Mouse (Mus musculus): ENCODE measurements at regions not wholly inside any gene's neighbourhood (a gene's known extent, or its start where the extent isn't known, plus 50 kb on each side); places are given as distances from the start of the nearest gene placed in this dataset.

DNA sequence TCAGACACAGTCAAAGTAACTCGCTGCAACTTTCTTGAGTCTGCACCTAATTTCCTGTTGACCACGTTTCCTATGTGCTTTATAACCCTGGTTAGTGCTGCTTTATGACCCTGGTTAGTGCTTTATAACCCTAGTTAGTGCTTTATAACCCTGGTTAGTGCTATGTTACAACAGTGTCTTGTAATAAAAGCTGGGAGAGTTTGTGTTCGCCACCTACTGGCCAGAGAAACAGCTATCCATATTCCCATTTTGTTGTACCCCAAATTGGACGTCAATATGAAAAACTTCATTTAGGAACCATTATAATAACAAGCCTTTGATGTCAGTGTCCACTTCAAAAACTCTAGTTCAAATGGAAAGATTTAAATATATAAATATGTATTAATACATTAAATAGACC, 492.6 kb downstream of the Tmem114 start:
- 52% methylated on average over 4 of the region's 4 CpGs for WGBS
- Histone ChIP-seq H3K4me1 (ENCODE audit: control insufficient read depth, insufficient read depth, low read length) (peaks cover 7% of the 10 kb centered on the region; the same call in 1 of the 2 replicates), H3K27ac (ENCODE audit: insufficient read depth, low read length) (no peak overlapping the region), H3K4me3 (replicated peaks; ENCODE audit: insufficient read depth, low read depth, low read length) (no peak overlapping the region), H3K27me3 (ENCODE audit: control insufficient read depth, insufficient read depth, low read length) (no peaks in the 10 kb centered on the region)
- no peak for DNase-seq
- no peak for TF ChIP-seq CTCF (IDR thresholded peaks at IDR 0.05; ENCODE audit: borderline replicate concordance, insufficient read depth, low read depth, low read length)
- TF ChIP-seq POLR2A (IDR thresholded peaks at IDR 0.05; ENCODE audit: borderline replicate concordance, insufficient read depth, low read length) = no peak

DNA sequence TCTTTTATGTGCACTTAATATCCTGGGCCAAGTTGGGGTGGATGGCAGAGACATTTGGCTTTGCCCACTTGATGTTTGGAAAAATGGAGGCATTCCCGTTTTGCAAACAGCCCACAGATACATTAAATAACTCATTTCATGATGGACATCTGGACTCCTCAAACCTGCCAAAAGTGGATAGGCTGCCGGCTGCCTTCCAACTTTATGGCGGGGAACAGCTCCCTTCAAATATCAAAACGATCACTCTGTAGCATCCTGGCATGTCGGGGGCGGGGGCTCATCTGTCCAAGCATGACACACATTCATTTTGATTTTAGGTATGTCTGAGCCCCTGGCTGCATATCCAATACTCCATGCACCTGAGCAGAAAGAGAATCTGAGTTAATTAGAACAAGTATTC, 493.3 kb downstream of the Tmem114 start:
- no peak overlapping the region for H3K4me3 ChIP-seq (replicated peaks; ENCODE audit: insufficient read depth, low read depth, low read length)
- H3K27ac ChIP-seq (ENCODE audit: insufficient read depth, low read length) = no peak overlapping the region
- H3K4me1 ChIP-seq (ENCODE audit: control insufficient read depth, insufficient read depth, low read length) = peaks cover under 1% of the 10 kb centered on the region; the same call in 1 of the 2 replicates
- WGBS = 34% methylated on average over 6 of the region's 6 CpGs
- DNase-seq = no peak
- TF ChIP-seq POLR2A (IDR thresholded peaks at IDR 0.05; ENCODE audit: borderline replicate concordance, insufficient read depth, low read length) = no peak
- no peak for TF ChIP-seq CTCF (IDR thresholded peaks at IDR 0.05; ENCODE audit: borderline replicate concordance, insufficient read depth, low read depth, low read length)
- H3K27me3 ChIP-seq (ENCODE audit: control insufficient read depth, insufficient read depth, low read length) = no peaks in the 10 kb centered on the region

DNA sequence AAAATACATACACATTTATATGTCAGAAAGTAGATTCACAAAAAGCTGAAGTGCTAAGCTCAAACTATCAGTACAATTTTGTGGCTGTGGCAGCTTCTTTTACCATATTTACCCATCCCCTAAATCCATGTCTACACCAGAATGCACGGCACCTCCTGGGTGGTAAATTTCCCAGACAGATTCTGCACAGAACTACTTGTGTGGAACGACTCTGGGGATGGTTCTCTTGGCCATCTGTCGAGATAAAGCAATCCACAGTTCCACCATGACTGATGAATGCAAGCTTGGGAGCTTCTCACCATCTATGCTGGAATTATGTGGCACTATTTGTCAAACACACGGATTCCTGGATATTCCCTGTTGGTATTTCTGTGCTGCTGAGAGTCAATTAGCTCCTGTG, 495.8 kb downstream of the Tmem114 start:
- Histone ChIP-seq H3K4me1 (ENCODE audit: control insufficient read depth, insufficient read depth, low read length) (no peaks in the 10 kb centered on the region), H3K27me3 (ENCODE audit: control insufficient read depth, insufficient read depth, low read length) (no peaks in the 10 kb centered on the region), H3K4me3 (replicated peaks; ENCODE audit: insufficient read depth, low read depth, low read length) (no peak overlapping the region), H3K27ac (ENCODE audit: insufficient read depth, low read length) (no peak overlapping the region)
- peak in 1 of 2 experiments; percentile 18 for DNase-seq
- no peak for TF ChIP-seq POLR2A (IDR thresholded peaks at IDR 0.05; ENCODE audit: borderline replicate concordance, insufficient read depth, low read length)
- no peak for TF ChIP-seq CTCF (IDR thresholded peaks at IDR 0.05; ENCODE audit: borderline replicate concordance, insufficient read depth, low read depth, low read length)
- WGBS = 64% methylated on average over 4 of the region's 4 CpGs

DNA sequence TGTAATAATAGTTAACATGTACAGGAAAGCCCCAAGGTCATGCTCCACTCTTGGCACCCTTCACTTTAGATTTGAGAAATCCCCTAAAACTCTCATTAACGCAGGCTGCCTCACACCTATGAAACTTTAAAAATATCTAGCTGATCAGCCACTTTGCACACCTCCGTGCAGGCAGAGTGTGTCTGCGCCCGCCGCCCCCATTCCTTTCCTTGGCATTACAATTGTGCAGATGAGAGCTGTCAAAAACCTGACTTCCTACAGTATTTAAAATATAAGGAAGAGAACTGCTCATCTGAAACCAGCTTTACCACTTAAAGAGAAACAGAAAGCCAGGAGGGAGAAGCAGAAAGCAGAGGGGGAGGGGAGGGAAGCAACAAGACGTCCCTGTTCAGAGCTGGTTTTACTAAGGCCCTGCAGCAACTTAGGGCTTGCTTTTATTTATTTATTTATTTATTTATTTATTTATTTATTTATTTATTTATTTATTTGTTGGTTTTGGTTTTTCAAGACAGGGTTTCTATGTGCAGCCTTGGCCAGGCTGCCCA, 496.5 kb downstream of the Tmem114 start:
- 95% methylated on average over 6 of the region's 6 CpGs for WGBS
- H3K27ac ChIP-seq (ENCODE audit: insufficient read depth, low read length) = no peak overlapping the region

DNA sequence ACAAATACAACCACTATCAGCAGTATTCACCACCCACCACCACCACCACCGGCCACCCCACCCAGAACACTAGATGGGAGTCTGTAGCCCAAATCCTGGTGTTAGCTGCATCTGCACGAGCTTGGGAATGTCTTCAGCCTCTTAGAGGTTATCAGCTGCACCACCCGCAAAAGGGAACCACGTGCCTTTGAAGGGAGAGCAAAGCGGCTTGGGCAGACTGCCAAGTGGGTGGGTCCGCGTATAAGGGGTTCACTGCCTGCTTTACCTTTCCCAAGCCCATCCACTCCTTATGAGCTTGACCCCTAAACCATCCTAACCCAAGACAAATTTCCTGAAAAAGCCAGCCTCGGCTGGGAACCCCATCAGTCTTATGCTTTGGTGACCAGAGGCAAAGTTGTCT, 497.2 kb downstream of the Tmem114 start:
- TF ChIP-seq POLR2A (IDR thresholded peaks at IDR 0.05; ENCODE audit: borderline replicate concordance, insufficient read depth, low read length) = no peak
- TF ChIP-seq CTCF (IDR thresholded peaks at IDR 0.05; ENCODE audit: borderline replicate concordance, insufficient read depth, low read depth, low read length) = no peak
- no peak for DNase-seq
- 68% methylated on average over 8 of the region's 8 CpGs for WGBS
- Histone ChIP-seq H3K27ac (ENCODE audit: insufficient read depth, low read length) (no peak overlapping the region), H3K4me1 (ENCODE audit: control insufficient read depth, insufficient read depth, low read length) (no peaks in the 10 kb centered on the region), H3K4me3 (replicated peaks; ENCODE audit: insufficient read depth, low read depth, low read length) (no peak overlapping the region), H3K27me3 (ENCODE audit: control insufficient read depth, insufficient read depth, low read length) (no peaks in the 10 kb centered on the region)

More for the DNA sequence above, 496.5 kb downstream of the Tmem114 start:
- no peak for DNase-seq
- Histone ChIP-seq H3K4me3 (replicated peaks; ENCODE audit: insufficient read depth, low read depth, low read length) (no peak overlapping the region), H3K4me1 (ENCODE audit: control insufficient read depth, insufficient read depth, low read length) (no peaks in the 10 kb centered on the region), H3K27me3 (ENCODE audit: control insufficient read depth, insufficient read depth, low read length) (no peaks in the 10 kb centered on the region)
- TF ChIP-seq CTCF (IDR thresholded peaks at IDR 0.05; ENCODE audit: borderline replicate concordance, insufficient read depth, low read depth, low read length) = no peak
- TF ChIP-seq POLR2A (IDR thresholded peaks at IDR 0.05; ENCODE audit: borderline replicate concordance, insufficient read depth, low read length) = no peak

DNA sequence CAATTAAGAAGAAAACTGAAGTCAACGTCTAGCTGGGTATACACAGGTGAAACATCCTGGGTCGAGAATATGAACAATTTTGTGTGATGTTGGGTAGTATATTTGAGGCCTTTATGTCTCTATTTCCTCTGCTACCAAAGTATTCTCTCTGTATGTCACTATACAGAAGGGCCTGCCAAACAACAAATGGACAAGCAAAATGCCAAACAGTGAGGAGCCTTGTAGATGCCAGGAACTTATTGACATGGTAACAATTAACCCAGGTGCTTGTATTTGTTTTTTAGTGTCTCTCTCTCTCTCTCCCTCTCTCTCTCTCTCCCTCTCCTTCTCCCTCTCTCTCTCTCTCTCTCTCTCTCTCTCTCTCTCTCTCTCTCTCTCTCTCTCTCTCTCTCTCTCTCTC, 529.1 kb downstream of the Tmem114 start:
- H3K4me3 ChIP-seq (replicated peaks; ENCODE audit: insufficient read depth, low read depth, low read length) = no peak overlapping the region
- WGBS = 74% methylated on average over 2 of the region's 2 CpGs
- TF ChIP-seq CTCF (IDR thresholded peaks at IDR 0.05; ENCODE audit: borderline replicate concordance, insufficient read depth, low read depth, low read length) = no peak
- TF ChIP-seq POLR2A (IDR thresholded peaks at IDR 0.05; ENCODE audit: borderline replicate concordance, insufficient read depth, low read length) = no peak
- no peaks in the 10 kb centered on the region for H3K27me3 ChIP-seq (ENCODE audit: control insufficient read depth, insufficient read depth, low read length)
- DNase-seq = peak in 1 of 2 experiments; percentile 4
- H3K4me1 ChIP-seq (ENCODE audit: control insufficient read depth, insufficient read depth, low read length) = no peaks in the 10 kb centered on the region
- no peak overlapping the region for H3K27ac ChIP-seq (ENCODE audit: insufficient read depth, low read length)

DNA sequence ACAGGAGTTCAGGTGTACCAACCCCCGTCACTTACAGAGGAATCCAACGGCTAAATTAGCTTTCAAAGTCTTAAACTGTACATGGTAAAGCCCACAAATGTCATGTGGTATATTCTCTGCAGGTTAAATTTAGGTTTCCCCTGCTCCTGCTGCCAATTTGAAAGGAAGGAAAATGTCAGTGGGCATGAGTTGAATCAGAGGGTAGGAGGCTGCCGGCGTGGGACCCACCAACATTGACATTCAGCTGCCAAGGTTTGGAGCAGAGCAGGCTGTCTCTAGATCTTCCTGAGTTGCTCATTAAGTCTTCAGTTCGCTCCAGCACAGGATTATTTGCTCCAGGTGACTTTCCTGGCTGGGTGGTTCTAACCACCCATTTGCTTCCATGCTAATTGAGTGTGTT, 532.1 kb downstream of the Tmem114 start:
- no peak for DNase-seq
- TF ChIP-seq CTCF (IDR thresholded peaks at IDR 0.05; ENCODE audit: borderline replicate concordance, insufficient read depth, low read depth, low read length) (no peak), POLR2A (IDR thresholded peaks at IDR 0.05; ENCODE audit: borderline replicate concordance, insufficient read depth, low read length) (no peak)
- 57% methylated on average over 5 of the region's 5 CpGs for WGBS
- H3K27ac ChIP-seq (ENCODE audit: insufficient read depth, low read length) = no peak overlapping the region
- H3K27me3 ChIP-seq (ENCODE audit: control insufficient read depth, insufficient read depth, low read length) = no peaks in the 10 kb centered on the region
- H3K4me1 ChIP-seq (ENCODE audit: control insufficient read depth, insufficient read depth, low read length) = no peaks in the 10 kb centered on the region
- H3K4me3 ChIP-seq (replicated peaks; ENCODE audit: insufficient read depth, low read depth, low read length) = no peak overlapping the region

DNA sequence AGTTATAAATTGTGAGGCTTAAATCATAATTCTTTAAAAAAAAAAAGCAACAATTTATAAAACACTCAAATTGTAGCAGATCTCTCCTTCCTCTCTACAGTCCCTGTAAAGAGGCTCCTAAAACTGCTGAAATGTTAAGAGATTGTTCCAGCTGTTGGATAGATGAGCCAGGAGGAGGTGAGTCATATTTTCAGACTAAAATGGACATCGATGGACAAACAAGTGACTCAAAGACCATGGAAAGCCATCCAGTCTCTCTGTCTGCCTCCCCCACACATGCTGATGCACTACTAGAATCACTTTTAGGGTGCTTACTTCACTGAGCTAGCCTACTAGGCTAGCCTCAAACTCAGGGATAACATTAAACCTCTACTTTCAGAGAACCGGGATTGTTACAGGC, 561.5 kb downstream of the Tmem114 start:
- 93% methylated on average over 2 of the region's 2 CpGs for WGBS

More for the DNA sequence above, 561.5 kb downstream of the Tmem114 start:
- no peaks in the 10 kb centered on the region for H3K4me1 ChIP-seq (ENCODE audit: control insufficient read depth, insufficient read depth, low read length)
- no peak for DNase-seq
- no peak overlapping the region for H3K4me3 ChIP-seq (replicated peaks; ENCODE audit: insufficient read depth, low read depth, low read length)
- no peak for TF ChIP-seq POLR2A (IDR thresholded peaks at IDR 0.05; ENCODE audit: borderline replicate concordance, insufficient read depth, low read length)
- TF ChIP-seq CTCF (IDR thresholded peaks at IDR 0.05; ENCODE audit: borderline replicate concordance, insufficient read depth, low read depth, low read length) = no peak
- no peak overlapping the region for H3K27ac ChIP-seq (ENCODE audit: insufficient read depth, low read length)
- no peaks in the 10 kb centered on the region for H3K27me3 ChIP-seq (ENCODE audit: control insufficient read depth, insufficient read depth, low read length)
